11 mouse cellular contexts compared by ENCODE assay signal in genomic region chr11:26103698-26104097, GRCm38 (mm10).
DNase-seq lines count a peak whose midpoint lies in the region; ATAC-seq and TF ChIP-seq lines count a peak whose summit lies in the region.
"Had no signal": no experiment of that assay in that cellular context is flagged by ENCODE, and none has a peak within 500 bp of the region (broad histone marks: within the 10 kb centered on the region; RNA-seq: fewer than 3 reads in every experiment).

No protein-coding gene starts in this region.

- H3K4me1 ChIP-seq in heart, embryonic 13.5 days: peaks cover 2% of the 10 kb centered on the region
- peaks cover 64% of the 10 kb centered on the region for H3K4me1 ChIP-seq in E14TG2a.4 (replicated peaks; ENCODE audit: low read depth, low read length)
- H3K4me1 ChIP-seq in embryonic facial prominence, embryonic 12.5 days: no peaks in the 10 kb centered on the region
- no peaks in the 10 kb centered on the region for H3K4me1 ChIP-seq in hindbrain, postnatal 0 days (ENCODE audit: insufficient read depth, low read length)

- no peak overlapping the region for H3K27ac ChIP-seq in heart, embryonic 13.5 days (replicated peaks)
- no peak overlapping the region for H3K27ac ChIP-seq in embryonic facial prominence, embryonic 12.5 days
- H3K27ac ChIP-seq in hindbrain, postnatal 0 days: no peak overlapping the region
- H3K27ac ChIP-seq: limb, embryonic 10.5 days had no signal

- H3K4me3 ChIP-seq in heart, embryonic 13.5 days: peak overlapping the region; percentile 36
- H3K4me3 ChIP-seq in E14TG2a.4 (replicated peaks; ENCODE audit: low read length): peak overlapping the region; percentile 55
- no peak overlapping the region for H3K4me3 ChIP-seq in embryonic facial prominence, embryonic 12.5 days
- peak overlapping the region; percentile 27 for H3K4me3 ChIP-seq in hindbrain, postnatal 0 days (ENCODE audit: low read length)
- H3K4me3 ChIP-seq: limb, embryonic 10.5 days had no signal

- no peak for DNase-seq in heart, postnatal 10 days
- peak; percentile 40 for DNase-seq in hindbrain, postnatal 0 days (ENCODE audit: low spot score)
- DNase-seq in thymus, postnatal 14 days: no peak
- no peak for DNase-seq in frontal cortex, postnatal 36 days (ENCODE audit: low spot score in 2 of 2)
- DNase-seq in cerebellum, postnatal 36 days: no peak
- DNase-seq: adrenal gland, adult 8-10 months; cerebellum, postnatal 25 days had no signal

- no peaks in the 10 kb centered on the region for H3K36me3 ChIP-seq in heart, embryonic 13.5 days
- no peaks in the 10 kb centered on the region for H3K36me3 ChIP-seq in E14TG2a.4 (ENCODE audit: insufficient read depth, low read length)
- H3K36me3 ChIP-seq in embryonic facial prominence, embryonic 12.5 days: no peaks in the 10 kb centered on the region
- no peaks in the 10 kb centered on the region for H3K36me3 ChIP-seq in hindbrain, postnatal 0 days (ENCODE audit: insufficient read depth, low read length)
- H3K36me3 ChIP-seq: limb, embryonic 10.5 days had no signal

- H3K9ac ChIP-seq in heart, embryonic 13.5 days: no peak overlapping the region
- H3K9ac ChIP-seq in embryonic facial prominence, embryonic 12.5 days: no peak overlapping the region
- 0 out of 2 replicates have a peak overlapping the region, but pooled peaks have one; percentile 5 for H3K9ac ChIP-seq in hindbrain, postnatal 0 days (replicated peaks; ENCODE audit: low read length)

- no peaks in the 10 kb centered on the region for H3K9me3 ChIP-seq in heart, embryonic 13.5 days
- H3K9me3 ChIP-seq in E14TG2a.4 (ENCODE audit: low read length): no peaks in the 10 kb centered on the region
- H3K9me3 ChIP-seq in embryonic facial prominence, embryonic 12.5 days: no peaks in the 10 kb centered on the region
- H3K9me3 ChIP-seq in hindbrain, postnatal 0 days (ENCODE audit: low read length): no peaks in the 10 kb centered on the region
- H3K9me3 ChIP-seq: limb, embryonic 10.5 days had no signal

- WGBS in heart, embryonic 13.5 days: 6% methylated on average over 8 of the region's 8 CpGs
- WGBS in embryonic facial prominence, embryonic 12.5 days: 8% methylated on average over 8 of the region's 8 CpGs
- 4% methylated on average over 8 of the region's 8 CpGs for WGBS in hindbrain, postnatal 0 days

- no peak for ATAC-seq in heart, embryonic 13.5 days (ENCODE audit: extremely low read depth, insufficient number of reproducible peaks, low FRiP score, low TSS enrichment)
- no peak for ATAC-seq in embryonic facial prominence, embryonic 12.5 days (ENCODE audit: insufficient number of reproducible peaks, insufficient read depth, low FRiP score, low TSS enrichment)
- 0 out of 2 replicates have a peak, but pooled peaks have one; percentile 15 for ATAC-seq in hindbrain, postnatal 0 days

- no peaks in the 10 kb centered on the region for H3K27me3 ChIP-seq in heart, embryonic 13.5 days (replicated peaks)
- no peaks in the 10 kb centered on the region for H3K27me3 ChIP-seq in E14TG2a.4 (ENCODE audit: insufficient read depth, low read length)
- H3K27me3 ChIP-seq in embryonic facial prominence, embryonic 12.5 days: no peaks in the 10 kb centered on the region
- no peaks in the 10 kb centered on the region for H3K27me3 ChIP-seq in hindbrain, postnatal 0 days (ENCODE audit: insufficient read depth, low read length)

- no peak for TF ChIP-seq CTCF in E14TG2a.4 (conservative IDR thresholded peaks at IDR 0.05; ENCODE audit: low read length)
- TF ChIP-seq CTCF in hindbrain, postnatal 0 days (IDR thresholded peaks at IDR 0.05; ENCODE audit: low read depth): no peak

- intact Hi-C loops in heart, postnatal 10 days (cut with DNase I): no loop called here

- peak overlapping the region; percentile 64 for H3K4me2 ChIP-seq in heart, embryonic 13.5 days
- peak overlapping the region; percentile 21; the same call in 1 of the 2 replicates for H3K4me2 ChIP-seq in embryonic facial prominence, embryonic 12.5 days (replicated peaks)
- H3K4me2 ChIP-seq in hindbrain, postnatal 0 days (ENCODE audit: low read depth, low read length): peak overlapping the region; percentile 53
